Mouse (Mus musculus) G1E (cell line): ENCODE measurements around the gene Efna4.

Source experiments
- CTCF ChIP-seq: IDR thresholded peaks from 2 replicates; pipeline ENCODE4 v1.5.1; 2012; ENCODE audit warnings: low read depth, low read length, inconsistent platforms, mixed read lengths
- GATA1 ChIP-seq: IDR thresholded peaks from 2 replicates; pipeline ENCODE4 v1.6.1; 2012; ENCODE audit warnings: borderline replicate concordance, low read length, inconsistent platforms, mixed read lengths
- GATA2 ChIP-seq: IDR thresholded peaks from 2 replicates; pipeline ENCODE4 v1.6.1; 2012; ENCODE audit warnings: low read depth, low read length, inconsistent platforms, borderline replicate concordance

DNA sequence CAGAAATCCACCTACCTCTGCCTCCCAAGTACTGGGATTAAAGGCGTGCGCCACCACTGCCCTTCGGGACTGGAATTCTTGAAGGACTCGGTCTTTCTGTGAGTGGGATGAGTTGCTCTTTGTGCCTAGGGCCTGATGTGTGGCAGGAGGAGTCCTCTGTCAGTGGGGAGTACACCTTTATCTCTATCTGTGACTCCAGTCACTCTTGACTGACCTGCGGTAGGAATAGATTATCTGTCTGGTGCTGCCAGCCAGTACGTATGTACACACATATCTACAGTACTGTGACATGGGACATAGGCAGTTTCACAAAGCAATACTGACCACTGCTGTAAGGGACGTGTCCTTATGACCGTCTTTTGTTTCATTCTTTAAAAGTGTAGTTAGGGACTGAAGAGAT, 11.9 kb downstream of the Efna4 start:
- TF ChIP-seq CTCF (no peak), GATA1 (no peak), GATA2 (no peak)
